Mouse (Mus musculus) testis, adult 2 months (tissue): ENCODE data around the gene Hnf1b.

Experiments used
- CTCF ChIP-seq: fragments of 200-500 bp; IDR thresholded peaks from 2 replicates; pipeline ENCODE4 v1.5.1; 2012; ENCODE audit warnings: low read depth, mild to moderate bottlenecking, inconsistent platforms, low read length, moderate library complexity; ENCODE audit not compliant: control insufficient read depth, insufficient read depth, insufficient replicate concordance
- POLR2A ChIP-seq: fragments of 200-500 bp; IDR thresholded peaks from 2 replicates; pipeline ENCODE4 v1.6.1; 2012; ENCODE audit warnings: low read depth, mild to moderate bottlenecking, inconsistent platforms, low read length, moderate library complexity; ENCODE audit not compliant: control insufficient read depth

DNA sequence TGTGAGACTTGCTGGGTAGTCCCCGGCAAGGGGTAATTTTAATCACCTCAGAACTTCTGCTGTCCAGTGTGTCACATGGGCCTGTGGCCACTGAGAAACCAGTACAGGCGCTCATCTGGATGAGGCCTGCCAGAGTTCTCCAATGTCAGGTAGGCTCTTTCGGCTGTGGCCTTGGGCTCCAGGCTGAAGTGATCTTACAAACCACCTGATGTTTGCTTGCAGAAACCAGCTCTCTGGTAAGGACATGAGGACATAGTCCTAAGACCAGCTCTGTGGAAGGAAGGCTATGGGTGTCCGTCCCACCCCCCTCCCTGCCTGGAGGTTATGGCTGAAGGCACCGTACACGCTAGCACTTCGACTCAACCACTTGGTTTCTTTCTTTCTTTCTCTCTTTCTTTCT, 26.8 kb downstream of the Hnf1b start:
- TF ChIP-seq CTCF (no peak), POLR2A (no peak)
